Mouse (Mus musculus) lung, embryonic 16.5 days (tissue): ENCODE data around the gene Klf17. TPM values are rescaled to one million over a fixed set of nuclear protein-coding genes. Genes with fewer than 3 reads are reported as not detected.
"Not testable (repeated sequence)": the region's sequence is repeated elsewhere in the genome, so short reads cannot be mapped to it uniquely, and the experiment has no call there.

Experiments used
- ATAC-seq: fragments of 200-750 bp; cut with Nextera tagmentation; 2 replicates; pipeline ENCODE4 v1.8.0; 2017; ENCODE audit warnings: low read depth, mild to moderate bottlenecking, moderate library complexity
- H3K27ac ChIP-seq: fragments of 300-500 bp; sonication (generic); 2 replicates; pipeline ENCODE4 v1.5.1; 2014; ENCODE audit warnings: mild to moderate bottlenecking, control low read depth, low read length
- H3K27me3 ChIP-seq: fragments of 300-500 bp; sonication (generic); 2 replicates; pipeline ENCODE4 v1.6.1; 2014; ENCODE audit warnings: low read depth, low read length, mixed read lengths; ENCODE audit not compliant: control insufficient read depth, insufficient read depth
- H3K36me3 ChIP-seq: fragments of 300-500 bp; sonication (generic); 2 replicates; pipeline ENCODE4 v1.6.1; 2014; ENCODE audit warnings: low read length; ENCODE audit not compliant: control insufficient read depth, insufficient read depth
- H3K4me1 ChIP-seq: fragments of 300-500 bp; sonication (generic); replicated peaks from 2 replicates; pipeline ENCODE4 v1.6.1; 2014; ENCODE audit warnings: low read length, mixed read lengths; ENCODE audit not compliant: control insufficient read depth, insufficient read depth
- H3K4me2 ChIP-seq: fragments of 300-500 bp; sonication (generic); 2 replicates; pipeline ENCODE4 v1.6.1; 2014; ENCODE audit warnings: low read depth, low read length, control low read depth
- H3K4me3 ChIP-seq: fragments of 300-500 bp; sonication (generic); 2 replicates; pipeline ENCODE4 v1.5.1; 2014; ENCODE audit warnings: mild to moderate bottlenecking, low read length, control low read depth
- H3K9ac ChIP-seq: fragments of 300-500 bp; sonication (generic); 2 replicates; pipeline ENCODE4 v1.6.1; 2014; ENCODE audit warnings: low read length, control low read depth
- H3K9me3 ChIP-seq: fragments of 300-500 bp; sonication (generic); 2 replicates; pipeline ENCODE4 v1.6.1; 2016; ENCODE audit warnings: low read length; ENCODE audit not compliant: control insufficient read depth
- WGBS: fragments of 180-500 bp; shearing (Covaris S2); extraction: QIAGEN DNeasy Blood & Tissue Kit; methylation state at CpG from one replicate; pipeline ENCODE4 v1.1.7; 2014; 5-methylcytosine and 5-hydroxymethylcytosine counted together
- polyA plus RNA-seq: library from polyadenylated mRNA; unstranded; fragments of >200 nt; fragmentation: Nextera tagmentation; extraction: Ambion mirVana; gene quantifications from 2 replicates; pipeline ENCODE4 v1.2.1, GENCODE M21; 2015

Gene Klf17
- polyA plus RNA-seq, 1 experiment from 2014 or later, result not detected

GRCm38 (mm10) chr4:117770935-117771334 is 5.5 kb upstream of the Klf17 start:
- Histone ChIP-seq H3K4me1 (no peaks in the 10 kb centered on the region), H3K9ac (no peak overlapping the region), H3K4me3 (no peak overlapping the region), H3K27me3 (no peaks in the 10 kb centered on the region), H3K27ac (no peak overlapping the region), H3K4me2 (no peak overlapping the region), H3K9me3 (no peaks in the 10 kb centered on the region), H3K36me3 (no peaks in the 10 kb centered on the region)
- WGBS, result 16% methylated on average over 5 of the region's 5 CpGs
- ATAC-seq, result no peak

- H3K9ac ChIP-seq, result no peak overlapping the region
- no peak overlapping the region for H3K4me3 ChIP-seq
- no peak overlapping the region for H3K27ac ChIP-seq
- H3K36me3 ChIP-seq, result no peaks in the 10 kb centered on the region
- H3K4me2 ChIP-seq, result no peak overlapping the region
- WGBS, result 84% methylated on average over 5 of the region's 5 CpGs
- H3K27me3 ChIP-seq, result no peaks in the 10 kb centered on the region
- H3K4me1 ChIP-seq, result no peaks in the 10 kb centered on the region
- no peaks in the 10 kb centered on the region for H3K9me3 ChIP-seq
- ATAC-seq, result no peak
These were observed 5.3 kb downstream of the Klf17 start for GRCm38 (mm10) chr4:117760151-117760550.

GRCm38 (mm10) chr4:117752469-117752868 is 13.0 kb downstream of the Klf17 start:
- H3K4me1 ChIP-seq, H3K36me3 ChIP-seq, H3K27ac ChIP-seq, H3K27me3 ChIP-seq, H3K4me3 ChIP-seq, H3K9me3 ChIP-seq, H3K4me2 ChIP-seq, ATAC-seq, H3K9ac ChIP-seq: not testable (repeated sequence)
- 27% methylated on average over 5 of the region's 5 CpGs for WGBS

GRCm38 (mm10) chr4:117737559-117737958 is 27.9 kb downstream of the Klf17 start:
- H3K27me3 ChIP-seq, result no peaks in the 10 kb centered on the region
- H3K36me3 ChIP-seq, result no peaks in the 10 kb centered on the region
- no peak for ATAC-seq
- H3K9ac ChIP-seq, result no peak overlapping the region
- no peaks in the 10 kb centered on the region for H3K9me3 ChIP-seq
- no peak overlapping the region for H3K4me3 ChIP-seq
- H3K4me2 ChIP-seq, result no peak overlapping the region
- no peak overlapping the region for H3K27ac ChIP-seq
- 47% methylated on average over 8 of the region's 8 CpGs for WGBS
- no peaks in the 10 kb centered on the region for H3K4me1 ChIP-seq

- H3K27me3 ChIP-seq, result no peaks in the 10 kb centered on the region
- no peak overlapping the region for H3K4me3 ChIP-seq
- WGBS, result 67% methylated on average over 3 of the region's 3 CpGs
- ATAC-seq, result no peak
- H3K36me3 ChIP-seq, result no peaks in the 10 kb centered on the region
- H3K4me1 ChIP-seq, result no peaks in the 10 kb centered on the region
- no peaks in the 10 kb centered on the region for H3K9me3 ChIP-seq
- no peak overlapping the region for H3K27ac ChIP-seq
- H3K4me2 ChIP-seq, result no peak overlapping the region
- no peak overlapping the region for H3K9ac ChIP-seq
These were observed 33.5 kb downstream of the Klf17 start for GRCm38 (mm10) chr4:117731926-117732325.

GRCm38 (mm10) chr4:117724112-117724511 is 41.3 kb downstream of the Klf17 start, which contains the start of gene Gm12845:
Gene Gm12845 (plus strand): TSS chr4:117724412.
- no peak within 1 kb of the TSS for H3K4me2 ChIP-seq
- WGBS, result 85% methylated on average over 1 of the region's 1 CpGs
- no peaks in the 10 kb centered on the region for H3K4me1 ChIP-seq

GRCm38 (mm10) chr4:117713303-117714098 is 51.9 kb downstream of the Klf17 start:
- no peaks in the 10 kb centered on the region for H3K9me3 ChIP-seq
- H3K27ac ChIP-seq, result no peak overlapping the region
- no peaks in the 10 kb centered on the region for H3K27me3 ChIP-seq
- H3K9ac ChIP-seq, result no peak overlapping the region
- no peaks in the 10 kb centered on the region for H3K4me1 ChIP-seq
- no peak for ATAC-seq
- no peaks in the 10 kb centered on the region for H3K36me3 ChIP-seq
- no peak overlapping the region for H3K4me2 ChIP-seq
- H3K4me3 ChIP-seq, result no peak overlapping the region
- WGBS, result 58% methylated on average over 6 of the region's 6 CpGs

More at GRCm38 (mm10) chr4:117724112-117724511, 41.3 kb downstream of the Klf17 start, which contains the start of gene Gm12845:
- Histone ChIP-seq H3K4me3 (no peak within 1 kb of the TSS), H3K27ac (no peak within 1 kb of the TSS), H3K9ac (no peak within 1 kb of the TSS), H3K36me3 (no peaks in the 10 kb centered on the region), H3K9me3 (no peaks in the 10 kb centered on the region), H3K27me3 (no peaks in the 10 kb centered on the region)
- ATAC-seq, result no peak

GRCm38 (mm10) chr4:117712314-117712713 is 53.1 kb downstream of the Klf17 start:
- no peak overlapping the region for H3K4me3 ChIP-seq
- no peak overlapping the region for H3K27ac ChIP-seq
- ATAC-seq, result no peak
- H3K4me2 ChIP-seq, result no peak overlapping the region
- H3K9me3 ChIP-seq, result no peaks in the 10 kb centered on the region
- 71% methylated on average over 3 of the region's 3 CpGs for WGBS
- no peaks in the 10 kb centered on the region for H3K4me1 ChIP-seq
- H3K9ac ChIP-seq, result no peak overlapping the region
- no peaks in the 10 kb centered on the region for H3K36me3 ChIP-seq
- H3K27me3 ChIP-seq, result no peaks in the 10 kb centered on the region

GRCm38 (mm10) chr4:117708780-117709550 is 56.5 kb downstream of the Klf17 start:
- no peaks in the 10 kb centered on the region for H3K36me3 ChIP-seq
- 42% methylated on average over 3 of the region's 3 CpGs for WGBS
- H3K9me3 ChIP-seq, result no peaks in the 10 kb centered on the region
- H3K4me3 ChIP-seq, result no peak overlapping the region
- no peaks in the 10 kb centered on the region for H3K27me3 ChIP-seq
- no peaks in the 10 kb centered on the region for H3K4me1 ChIP-seq
- no peak overlapping the region for H3K4me2 ChIP-seq
- peak overlapping the region; percentile 11 for H3K27ac ChIP-seq
- H3K9ac ChIP-seq, result no peak overlapping the region
- ATAC-seq, result no peak
